Mouse (Mus musculus) heart, postnatal 0 days (tissue): ENCODE results near the gene Vmn1r55.

Source experiments
- CTCF ChIP-seq: IDR thresholded peaks from 2 replicates; pipeline ENCODE4 v1.5.1; 2016; ENCODE audit warnings: antibody characterized with exemption, control low read depth, low read depth
- EP300 ChIP-seq: IDR thresholded peaks from 2 replicates; pipeline ENCODE4 v1.6.1; 2016; ENCODE audit warnings: antibody characterized with exemption, low read depth

DNA sequence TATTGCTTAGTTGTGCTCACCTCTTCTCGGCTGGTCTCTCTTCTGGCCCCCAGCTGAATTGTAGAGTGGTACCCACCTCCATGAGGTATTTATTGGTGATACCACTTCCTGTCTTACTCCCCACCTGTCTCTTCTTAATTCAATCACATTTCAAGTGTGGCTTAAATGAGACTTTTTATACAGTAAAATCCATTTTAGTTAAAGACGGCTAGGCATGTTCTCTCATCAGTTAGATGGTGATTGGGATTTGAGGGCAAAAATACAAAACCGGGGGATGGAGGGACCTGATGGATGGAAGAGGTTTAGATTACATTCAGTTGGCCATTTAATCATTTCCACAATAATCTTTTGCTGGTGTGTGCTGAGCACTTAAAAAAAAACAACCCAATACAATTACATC is 32.6 kb downstream of the Vmn1r55 start, which contains the start of gene Rfpl4:
- no peak for TF ChIP-seq CTCF
- TF ChIP-seq EP300, result no peak
